In the genomic region with DNA sequence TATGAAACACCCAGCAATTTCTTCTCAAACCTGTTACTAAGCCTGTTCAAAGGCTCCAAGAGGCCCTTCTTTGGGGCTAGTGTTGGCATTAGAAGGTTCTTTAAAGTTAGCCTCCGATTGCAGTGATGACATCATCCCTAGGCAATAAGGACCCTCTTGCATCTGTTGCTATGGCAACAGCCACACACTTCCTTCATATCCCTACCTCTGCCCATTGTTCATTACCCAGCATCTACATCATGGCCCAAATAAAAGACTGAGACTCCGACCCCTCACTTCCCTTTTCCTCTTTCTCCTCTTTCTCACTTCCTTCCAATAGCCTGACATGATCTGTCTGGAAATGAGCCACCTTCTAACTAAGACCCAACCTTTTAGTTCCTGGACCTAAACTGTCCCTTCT, we compare ENCODE assay signal across 26 mouse cellular contexts. TPM values are rescaled to one million over a fixed set of nuclear protein-coding genes. Genes with fewer than 3 reads are reported as not detected.
DNase-seq lines count a peak whose midpoint lies in the region; ATAC-seq and TF ChIP-seq lines count a peak whose summit lies in the region.
"Had no signal": no experiment of that assay in that cellular context is flagged by ENCODE, and none has a peak within 500 bp of the region (broad histone marks: within the 10 kb centered on the region; RNA-seq: fewer than 3 reads in every experiment).

No protein-coding gene starts in this region.

- no peaks in the 10 kb centered on the region for H3K27me3 ChIP-seq in forebrain, embryonic 11.5 days (ENCODE audit: control insufficient read depth, insufficient read depth, low read length)
- H3K27me3 ChIP-seq in forebrain, embryonic 15.5 days: no peaks in the 10 kb centered on the region
- no peaks in the 10 kb centered on the region for H3K27me3 ChIP-seq in midbrain, embryonic 14.5 days (ENCODE audit: control insufficient read depth, insufficient read depth, low read length)
- no peaks in the 10 kb centered on the region for H3K27me3 ChIP-seq in midbrain, embryonic 11.5 days (ENCODE audit: control insufficient read depth, insufficient read depth, low read length)
- H3K27me3 ChIP-seq in splenic B cell, adult 2 months (ENCODE audit: control insufficient read depth, insufficient read depth, low read length, poor library complexity, severe bottlenecking): no peaks in the 10 kb centered on the region
- no peaks in the 10 kb centered on the region for H3K27me3 ChIP-seq in intestine, postnatal 0 days (replicated peaks; ENCODE audit: control insufficient read depth, insufficient read depth, low read length)
- H3K27me3 ChIP-seq: embryonic facial prominence, embryonic 15.5 days; heart, embryonic 15.5 days; hindbrain, embryonic 15.5 days had no signal

- H3K27ac ChIP-seq in forebrain, embryonic 11.5 days (ENCODE audit: low read depth, low read length): no peak overlapping the region
- H3K27ac ChIP-seq in forebrain, embryonic 15.5 days (replicated peaks): no peak overlapping the region
- no peak overlapping the region for H3K27ac ChIP-seq in midbrain, embryonic 14.5 days (replicated peaks; ENCODE audit: low read depth, low read length)
- H3K27ac ChIP-seq in midbrain, embryonic 11.5 days (ENCODE audit: low read depth, low read length): no peak overlapping the region
- no peak overlapping the region for H3K27ac ChIP-seq in intestine, postnatal 0 days (ENCODE audit: low read depth, low read length)
- H3K27ac ChIP-seq: embryonic facial prominence, embryonic 15.5 days; gastrocnemius, adult 2 months; heart, adult 2 months; heart, embryonic 15.5 days; hindbrain, embryonic 10.5 days; hindbrain, embryonic 15.5 days had no signal

- no peak overlapping the region for H3K9ac ChIP-seq in forebrain, embryonic 11.5 days (ENCODE audit: low read length)
- H3K9ac ChIP-seq in forebrain, embryonic 15.5 days (replicated peaks): no peak overlapping the region
- H3K9ac ChIP-seq in midbrain, embryonic 14.5 days (replicated peaks; ENCODE audit: low read length): no peak overlapping the region
- H3K9ac ChIP-seq in midbrain, embryonic 11.5 days (ENCODE audit: low read length): no peak overlapping the region
- no peak overlapping the region for H3K9ac ChIP-seq in intestine, postnatal 0 days (ENCODE audit: low read depth, low read length)
- H3K9ac ChIP-seq: embryonic facial prominence, embryonic 15.5 days; heart, embryonic 15.5 days; hindbrain, embryonic 15.5 days had no signal

- H3K4me2 ChIP-seq in forebrain, embryonic 11.5 days (ENCODE audit: low read depth, low read length, severe bottlenecking): no peak overlapping the region
- no peak overlapping the region for H3K4me2 ChIP-seq in forebrain, embryonic 15.5 days (replicated peaks)
- no peak overlapping the region for H3K4me2 ChIP-seq in midbrain, embryonic 14.5 days (ENCODE audit: low read length)
- no peak overlapping the region for H3K4me2 ChIP-seq in midbrain, embryonic 11.5 days
- H3K4me2 ChIP-seq in intestine, postnatal 0 days (replicated peaks; ENCODE audit: low read depth): no peak overlapping the region
- H3K4me2 ChIP-seq: embryonic facial prominence, embryonic 15.5 days; heart, embryonic 11.5 days; heart, embryonic 15.5 days; hindbrain, embryonic 15.5 days had no signal

- peak; percentile 62 for ATAC-seq in forebrain, embryonic 11.5 days (replicated peaks; ENCODE audit: low FRiP score)
- no peak for ATAC-seq in forebrain, embryonic 15.5 days (replicated peaks)
- no peak for ATAC-seq in midbrain, embryonic 14.5 days (ENCODE audit: low FRiP score, low TSS enrichment)
- ATAC-seq in midbrain, embryonic 11.5 days (ENCODE audit: low FRiP score): no peak
- no peak for ATAC-seq in intestine, postnatal 0 days
- ATAC-seq: CD4-positive, CD25-positive, alpha-beta regulatory T cell, adult 4 months; intestine, embryonic 16.5 days had no signal

- TF ChIP-seq CTCF in intestine, postnatal 0 days (IDR thresholded peaks at IDR 0.05; ENCODE audit: low read depth): no peak

- no peaks in the 10 kb centered on the region for H3K36me3 ChIP-seq in forebrain, embryonic 11.5 days (ENCODE audit: control insufficient read depth, insufficient read depth, low read length)
- H3K36me3 ChIP-seq in forebrain, embryonic 15.5 days: no peaks in the 10 kb centered on the region
- H3K36me3 ChIP-seq in midbrain, embryonic 14.5 days (ENCODE audit: control insufficient read depth, insufficient read depth, low read length): no peaks in the 10 kb centered on the region
- H3K36me3 ChIP-seq in midbrain, embryonic 11.5 days (ENCODE audit: control insufficient read depth, insufficient read depth, low read length): no peaks in the 10 kb centered on the region
- no peaks in the 10 kb centered on the region for H3K36me3 ChIP-seq in splenic B cell, adult 2 months (ENCODE audit: control insufficient read depth, insufficient read depth, low read length, poor library complexity, severe bottlenecking)
- H3K36me3 ChIP-seq in intestine, postnatal 0 days (ENCODE audit: control insufficient read depth, insufficient read depth): no peaks in the 10 kb centered on the region
- H3K36me3 ChIP-seq: embryonic facial prominence, embryonic 15.5 days; G1E; heart, embryonic 15.5 days; hindbrain, embryonic 10.5 days; hindbrain, embryonic 15.5 days had no signal

- H3K4me3 ChIP-seq in forebrain, embryonic 11.5 days (ENCODE audit: low read depth, low read length): no peak overlapping the region
- no peak overlapping the region for H3K4me3 ChIP-seq in forebrain, embryonic 15.5 days
- no peak overlapping the region for H3K4me3 ChIP-seq in midbrain, embryonic 14.5 days (replicated peaks; ENCODE audit: low read depth, low read length)
- H3K4me3 ChIP-seq in midbrain, embryonic 11.5 days (ENCODE audit: low read depth, low read length): no peak overlapping the region
- H3K4me3 ChIP-seq in intestine, postnatal 0 days (ENCODE audit: low read depth, low read length): no peak overlapping the region
- H3K4me3 ChIP-seq: embryonic facial prominence, embryonic 15.5 days; erythroblast, embryonic 14.5 days; gastrocnemius, adult 2 months; heart, adult 2 months; heart, embryonic 15.5 days; hindbrain, embryonic 10.5 days; hindbrain, embryonic 15.5 days had no signal

- 62% methylated on average over 2 of the region's 2 CpGs for WGBS in forebrain, embryonic 11.5 days
- 31% methylated on average over 2 of the region's 2 CpGs for WGBS in forebrain, embryonic 15.5 days
- WGBS in midbrain, embryonic 14.5 days: 70% methylated on average over 2 of the region's 2 CpGs
- WGBS in midbrain, embryonic 11.5 days: 64% methylated on average over 2 of the region's 2 CpGs
- WGBS in intestine, postnatal 0 days: 59% methylated on average over 2 of the region's 2 CpGs

- no peaks in the 10 kb centered on the region for H3K9me3 ChIP-seq in forebrain, embryonic 11.5 days (ENCODE audit: control insufficient read depth, low read length)
- no peaks in the 10 kb centered on the region for H3K9me3 ChIP-seq in forebrain, embryonic 15.5 days
- H3K9me3 ChIP-seq in midbrain, embryonic 14.5 days (ENCODE audit: control insufficient read depth, low read length): no peaks in the 10 kb centered on the region
- H3K9me3 ChIP-seq in midbrain, embryonic 11.5 days (ENCODE audit: control insufficient read depth, low read length): no peaks in the 10 kb centered on the region
- H3K9me3 ChIP-seq in intestine, postnatal 0 days (ENCODE audit: control insufficient read depth): no peaks in the 10 kb centered on the region
- H3K9me3 ChIP-seq: embryonic facial prominence, embryonic 15.5 days; heart, embryonic 15.5 days; hindbrain, embryonic 10.5 days; hindbrain, embryonic 15.5 days had no signal

- H3K4me1 ChIP-seq in forebrain, embryonic 11.5 days (replicated peaks; ENCODE audit: control insufficient read depth, insufficient read depth, low read length): no peaks in the 10 kb centered on the region
- H3K4me1 ChIP-seq in forebrain, embryonic 15.5 days: no peaks in the 10 kb centered on the region
- no peaks in the 10 kb centered on the region for H3K4me1 ChIP-seq in midbrain, embryonic 14.5 days (ENCODE audit: control insufficient read depth, insufficient read depth, low read length)
- no peaks in the 10 kb centered on the region for H3K4me1 ChIP-seq in midbrain, embryonic 11.5 days (ENCODE audit: control insufficient read depth, insufficient read depth, low read length)
- no peaks in the 10 kb centered on the region for H3K4me1 ChIP-seq in intestine, postnatal 0 days (replicated peaks; ENCODE audit: control insufficient read depth, insufficient read depth, low read length)
- H3K4me1 ChIP-seq: embryonic facial prominence, embryonic 15.5 days; heart, embryonic 15.5 days; hindbrain, embryonic 10.5 days; hindbrain, embryonic 15.5 days had no signal

- DNase-seq in forebrain, embryonic 11.5 days (ENCODE audit: low spot score): no peak
- DNase-seq in heart, adult 11 months: peak; percentile 75
- DNase-seq in heart, postnatal 4 days: no peak
- DNase-seq in midbrain, embryonic 14.5 days: peak; percentile 7
- DNase-seq in midbrain, embryonic 11.5 days (ENCODE audit: low spot score, missing footprints): no peak
- peak; percentile 4 for DNase-seq in splenic B cell, adult 2 months (ENCODE audit: low read depth, low spot score)
- DNase-seq: adrenal gland, postnatal 10 days; B cell, adult 2 months; cerebellum, adult 2 months; cerebellum, postnatal 10 days; embryo, embryonic 11 days; gastrocnemius, adult 2 months; gastrocnemius, postnatal 25 days; heart, adult 2 months; heart, postnatal 14 days had no signal

RNA-seq across cellular contexts. Expression of a gene that starts 46.3 kb away (rescaled TPM):
- 0.09 and 0.13 TPM in 2 replicates for polyA plus RNA-seq in forebrain, embryonic 11.5 days (2014; fragmentation: Nextera tagmentation; extraction: Ambion mirVana)
- polyA plus RNA-seq in forebrain, embryonic 15.5 days (2015; fragmentation: Nextera tagmentation; extraction: Ambion mirVana): 0.09 TPM in 1 of 2 replicates, not detected in the other
- 1 to 10 TPM; 2.4 to 2.9 TPM for total RNA-seq in heart, postnatal 4 days (2021)
- 0.11 TPM in 1 of 2 replicates, not detected in the other for polyA plus RNA-seq in midbrain, embryonic 14.5 days (2014; fragmentation: Nextera tagmentation; extraction: Ambion mirVana)
- not detected in 2 replicates for polyA plus RNA-seq in midbrain, embryonic 11.5 days (2014; fragmentation: Nextera tagmentation; extraction: Ambion mirVana)
- polyA plus RNA-seq in intestine, postnatal 0 days (2015; fragmentation: Nextera tagmentation; extraction: Ambion mirVana): 0.09 and 0.12 TPM in 2 replicates
- polyA plus RNA-seq: CD4-positive, CD25-positive, alpha-beta regulatory T cell, adult 4 months; cerebellum, adult 2 months; embryonic facial prominence, embryonic 15.5 days; erythroblast, embryonic 14.5 days; G1E had no signal

Comparison
In these comparisons a context has a peak if more than half of its experiments do, and no peak if none do; other contexts are left out.
1. DNase-seq: peak in heart, adult 11 months (single experiment), midbrain, embryonic 14.5 days (single experiment) and splenic B cell, adult 2 months (single experiment); none in forebrain, embryonic 11.5 days (single experiment), heart, postnatal 4 days (single experiment) and midbrain, embryonic 11.5 days (single experiment).